Mouse (Mus musculus): ENCODE results near the gene Usp53.

Gene Usp53

GRCm38 (mm10) chr3:122984249-122985182 lies at the start of gene Usp53:
Gene Usp53 (minus strand): TSS chr3:122984510.
- DNase-seq (ENCODE audit: low spot score): peak; percentile 95

GRCm38 (mm10) chr3:123033804-123034203 lies 49.5 kb upstream of the Usp53 start:
- no peak for DNase-seq (ENCODE audit: low spot score)

- DNase-seq (ENCODE audit: low spot score): no peak
These were observed 41.3 kb upstream of the Usp53 start for GRCm38 (mm10) chr3:123025634-123026033.

- DNase-seq (ENCODE audit: low spot score): no peak
These were observed 40.4 kb upstream of the Usp53 start for GRCm38 (mm10) chr3:123024496-123025234.

- no peak for DNase-seq (ENCODE audit: low spot score)
These were observed 34.5 kb upstream of the Usp53 start for GRCm38 (mm10) chr3:123018792-123019191.

GRCm38 (mm10) chr3:123013476-123013875 lies 29.2 kb upstream of the Usp53 start:
- DNase-seq (ENCODE audit: low spot score): no peak

GRCm38 (mm10) chr3:123009417-123009816 lies 25.1 kb upstream of the Usp53 start:
- no peak for DNase-seq (ENCODE audit: low spot score)

GRCm38 (mm10) chr3:123007386-123007785 lies 23.1 kb upstream of the Usp53 start:
- no peak for DNase-seq (ENCODE audit: low spot score)

- no peak for DNase-seq (ENCODE audit: low spot score)
These were observed 16.7 kb upstream of the Usp53 start for GRCm38 (mm10) chr3:123001053-123001452.

GRCm38 (mm10) chr3:122998511-122998910 lies 14.2 kb upstream of the Usp53 start:
- DNase-seq (ENCODE audit: low spot score): no peak

GRCm38 (mm10) chr3:122996968-122997367 lies 12.7 kb upstream of the Usp53 start:
- DNase-seq (ENCODE audit: low spot score): no peak

GRCm38 (mm10) chr3:122986906-122987305 lies 2.6 kb upstream of the Usp53 start:
- no peak for DNase-seq (ENCODE audit: low spot score)

- peak; percentile 43 for DNase-seq (ENCODE audit: low spot score)
These were observed 2.1 kb upstream of the Usp53 start for GRCm38 (mm10) chr3:122986386-122986785.

- peak; percentile 14 for DNase-seq (ENCODE audit: low spot score)
These were observed 1.1 kb upstream of the Usp53 start for GRCm38 (mm10) chr3:122985183-122985944.

- peak; percentile 73 for DNase-seq (ENCODE audit: low spot score)
These were observed 461 bp downstream of the Usp53 start for GRCm38 (mm10) chr3:122983849-122984248.

GRCm38 (mm10) chr3:122975964-122976363 lies 8.3 kb downstream of the Usp53 start:
- no peak for DNase-seq (ENCODE audit: low spot score)

GRCm38 (mm10) chr3:122975363-122975762 lies 8.9 kb downstream of the Usp53 start:
- DNase-seq (ENCODE audit: low spot score): no peak

- DNase-seq (ENCODE audit: low spot score): no peak
These were observed 9.5 kb downstream of the Usp53 start for GRCm38 (mm10) chr3:122974833-122975232.

- no peak for DNase-seq (ENCODE audit: low spot score)
These were observed 12.0 kb downstream of the Usp53 start for GRCm38 (mm10) chr3:122972126-122972822.

- DNase-seq (ENCODE audit: low spot score): no peak
These were observed 15.9 kb downstream of the Usp53 start for GRCm38 (mm10) chr3:122968391-122968790.

GRCm38 (mm10) chr3:122964301-122964700 lies 20.0 kb downstream of the Usp53 start:
- no peak for DNase-seq (ENCODE audit: low spot score)

GRCm38 (mm10) chr3:122950129-122950528 lies 34.2 kb downstream of the Usp53 start:
- DNase-seq (ENCODE audit: low spot score): no peak
